Mouse (Mus musculus): ENCODE measurements at regions not wholly inside any gene's neighbourhood (a gene's known extent, or its start where the extent isn't known, plus 50 kb on each side); places are given as distances from the start of the nearest gene placed in this dataset.

GRCm38 (mm10) chr5:33528971-33529670, 95.3 kb upstream of the Nkx1-1 start:
- TF ChIP-seq GATA1 (IDR thresholded peaks at IDR 0.05; ENCODE audit: borderline replicate concordance, low read length) (no peak), FLI1 (IDR thresholded peaks at IDR 0.05; ENCODE audit: low read length) (no peak)
